Mouse (Mus musculus): ENCODE results near the gene Sept9.

- TF ChIP-seq CTCF (IDR thresholded peaks at IDR 0.05; ENCODE audit: extremely low read depth, insufficient read depth, low read length), result no peak
- TF ChIP-seq POLR2A (IDR thresholded peaks at IDR 0.05; ENCODE audit: extremely low read depth, insufficient read depth, low read length), result no peak
These were observed 173.7 kb downstream of the Sept9 start for GRCm38 (mm10) chr11:117373195-117373594.

Data from cortical plate, adult 2 months (tissue).